ENCODE assay signal across 41 mouse cellular contexts in the genomic region with DNA sequence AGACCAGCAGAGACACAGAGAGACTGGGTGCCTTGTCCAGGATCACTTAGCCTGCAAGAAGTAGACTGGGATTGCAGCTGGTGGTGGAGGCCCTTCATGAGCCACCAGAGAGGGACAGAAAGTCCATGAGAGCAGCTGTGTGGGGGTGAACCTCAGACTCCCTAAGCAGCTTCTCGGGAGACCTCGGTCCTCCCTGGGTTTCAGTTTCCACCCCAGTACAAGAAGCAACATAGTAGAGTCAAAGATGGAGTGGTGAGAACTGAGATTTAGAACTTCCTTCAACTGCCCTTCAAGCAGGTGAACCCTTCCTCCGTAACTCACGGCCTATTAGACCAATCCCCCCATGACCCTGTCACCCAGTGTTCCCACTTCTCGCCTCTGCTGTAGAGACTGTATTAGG. TPM values are rescaled to one million over a fixed set of nuclear protein-coding genes. Genes with fewer than 3 reads are reported as not detected.
"Had no signal": no experiment of that assay in that cellular context is flagged by ENCODE, and none has a peak within 500 bp of the region (broad histone marks: within the 10 kb centered on the region; RNA-seq: fewer than 3 reads in every experiment).

No protein-coding gene starts in this region.

- H3K4me1 ChIP-seq: hindbrain, embryonic 12.5 days; intestine, embryonic 15.5 days had no signal

- H3K27me3 ChIP-seq: heart, embryonic 13.5 days; heart, embryonic 15.5 days; hindbrain, embryonic 12.5 days; hindbrain, embryonic 13.5 days; hindbrain, embryonic 15.5 days; intestine, embryonic 15.5 days; kidney, embryonic 15.5 days had no signal

- H3K36me3 ChIP-seq: heart, embryonic 10.5 days; heart, embryonic 12.5 days; heart, embryonic 13.5 days; heart, embryonic 15.5 days; hindbrain, embryonic 10.5 days; hindbrain, embryonic 12.5 days; hindbrain, embryonic 13.5 days; hindbrain, embryonic 15.5 days; intestine, embryonic 15.5 days; kidney, embryonic 15.5 days had no signal

- H3K27ac ChIP-seq: heart, embryonic 10.5 days; heart, embryonic 13.5 days; heart, embryonic 15.5 days; hindbrain, embryonic 10.5 days; hindbrain, embryonic 12.5 days; hindbrain, embryonic 13.5 days; hindbrain, embryonic 14.5 days; hindbrain, embryonic 15.5 days; hindbrain, postnatal 0 days; intestine, embryonic 15.5 days; kidney, embryonic 15.5 days; kidney, postnatal 0 days; layer of hippocampus, adult 2 months; left cerebral cortex, adult 2 months had no signal

- H3K9ac ChIP-seq: heart, embryonic 12.5 days; heart, embryonic 13.5 days; heart, embryonic 15.5 days; hindbrain, embryonic 12.5 days; hindbrain, embryonic 13.5 days; hindbrain, embryonic 14.5 days; hindbrain, embryonic 15.5 days; intestine, embryonic 15.5 days; kidney, embryonic 15.5 days had no signal

- H3K4me2 ChIP-seq: heart, embryonic 11.5 days; heart, embryonic 12.5 days; heart, embryonic 13.5 days; heart, embryonic 15.5 days; hindbrain, embryonic 12.5 days; hindbrain, embryonic 13.5 days; hindbrain, embryonic 14.5 days; hindbrain, embryonic 15.5 days; intestine, embryonic 15.5 days; kidney, embryonic 15.5 days had no signal

- H3K9me3 ChIP-seq: heart, embryonic 10.5 days; heart, embryonic 12.5 days; heart, embryonic 13.5 days; heart, embryonic 15.5 days; hindbrain, embryonic 10.5 days; hindbrain, embryonic 12.5 days; hindbrain, embryonic 13.5 days; hindbrain, embryonic 15.5 days; intestine, embryonic 15.5 days; kidney, embryonic 15.5 days had no signal

- DNase-seq: heart, postnatal 10 days; heart, postnatal 14 days; heart, postnatal 36 days; heart, postnatal 4 days; kidney, adult 11 months; kidney, adult 18-20 months; kidney, adult 2 months; kidney, adult 8-10 months; kidney, adult 9 months; kidney, postnatal 10 days; kidney, postnatal 14 days; kidney, postnatal 25 days; kidney, postnatal 36 days; kidney, postnatal 4 days; layer of hippocampus, adult 9-11 months; layer of hippocampus, postnatal 36 days had no signal

- H3K4me3 ChIP-seq: heart, embryonic 10.5 days; heart, embryonic 12.5 days; heart, embryonic 13.5 days; heart, embryonic 15.5 days; hindbrain, embryonic 10.5 days; hindbrain, embryonic 12.5 days; hindbrain, embryonic 13.5 days; hindbrain, embryonic 15.5 days; intestine, embryonic 15.5 days; kidney, embryonic 15.5 days; layer of hippocampus, adult 2 months; left cerebral cortex, adult 2 months had no signal

RNA-seq across cellular contexts. Expression of gene Fam83g, which starts 21.7 kb away (rescaled TPM):
- total RNA-seq: layer of hippocampus, adult 2 months; layer of hippocampus, postnatal 10 days; layer of hippocampus, postnatal 25 days; layer of hippocampus, postnatal 36 days had no signal

RNA-seq across cellular contexts. Expression of gene Slc5a10, which starts 58.4 kb away (rescaled TPM):
- total RNA-seq: heart, postnatal 10 days; heart, postnatal 14 days; heart, postnatal 25 days; heart, postnatal 36 days; heart, postnatal 4 days; hematopoietic stem cell, adult 5-6 weeks; left cerebral cortex, adult 2 months had no signal
- polyA plus RNA-seq: heart, embryonic 10.5 days; heart, embryonic 11.5 days; heart, embryonic 12.5 days; heart, embryonic 14.5 days; heart, embryonic 15.5 days; heart, postnatal 0 days; hindbrain, embryonic 10.5 days; hindbrain, embryonic 12.5 days; hindbrain, embryonic 13.5 days; hindbrain, embryonic 14.5 days; hindbrain, embryonic 15.5 days; hindbrain, embryonic 16.5 days; intestine, embryonic 14.5 days; large intestine, adult 2 months had no signal
